ENCODE assay signal across 10 mouse cellular contexts in the genomic region with DNA sequence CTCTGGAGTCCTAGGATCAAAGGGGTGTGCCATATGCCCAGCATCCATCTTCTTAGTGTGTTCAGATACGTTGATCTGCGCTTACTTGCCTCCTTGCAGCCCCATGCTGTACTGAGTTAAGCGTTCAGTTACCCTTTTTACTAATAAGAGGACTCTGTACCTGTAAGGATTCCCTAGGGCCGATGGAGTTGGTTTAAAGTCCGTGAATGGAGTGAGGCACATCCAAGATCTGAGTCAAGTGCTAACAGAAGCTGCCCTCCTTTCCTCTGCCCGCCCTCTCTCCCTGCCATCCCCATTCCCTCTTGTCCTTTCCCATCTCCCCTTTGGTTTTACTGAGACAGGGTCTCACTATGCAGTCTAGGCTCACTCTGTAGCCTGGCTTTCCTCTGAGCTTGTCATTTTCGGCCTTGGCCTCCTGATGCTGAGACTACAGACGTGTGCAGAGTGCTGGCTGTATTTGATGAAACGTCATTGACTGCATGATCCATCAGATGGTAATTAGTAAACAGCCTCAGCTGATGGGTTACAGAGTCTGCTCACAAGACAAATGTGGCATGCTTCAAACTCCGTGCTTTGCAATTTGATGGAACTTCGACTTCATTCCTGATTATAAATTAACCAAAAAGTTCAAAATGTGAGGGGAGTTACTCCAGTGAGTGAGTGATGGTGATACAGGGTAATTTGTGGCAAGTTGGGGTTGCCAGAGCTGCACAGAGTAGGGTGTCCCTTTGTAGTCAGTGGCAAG.
"Had no signal": no experiment of that assay in that cellular context is flagged by ENCODE, and none has a peak within 500 bp of the region (broad histone marks: within the 10 kb centered on the region; RNA-seq: fewer than 3 reads in every experiment).

No protein-coding gene starts in this region.

- H3K36me3 ChIP-seq: limb, embryonic 13.5 days; midbrain, embryonic 13.5 days; neural tube, embryonic 15.5 days had no signal

- H3K9me3 ChIP-seq: limb, embryonic 13.5 days; midbrain, embryonic 13.5 days; neural tube, embryonic 15.5 days had no signal

- DNase-seq: left cerebral cortex, postnatal 4 days; lung, adult 18-20 months; thymus, postnatal 4 days had no signal

- H3K4me1 ChIP-seq: limb, embryonic 13.5 days had no signal

- H3K27ac ChIP-seq: limb, embryonic 13.5 days; liver, embryonic 14.5 days; midbrain, embryonic 13.5 days; neural tube, embryonic 15.5 days; stomach, postnatal 0 days had no signal

- H3K9ac ChIP-seq: limb, embryonic 13.5 days; liver, embryonic 14.5 days; midbrain, embryonic 13.5 days; neural tube, embryonic 15.5 days had no signal

- H3K27me3 ChIP-seq: neural tube, embryonic 15.5 days had no signal

- H3K4me2 ChIP-seq: limb, embryonic 13.5 days; midbrain, embryonic 13.5 days; neural tube, embryonic 15.5 days had no signal

- H3K4me3 ChIP-seq: limb, embryonic 13.5 days; midbrain, embryonic 13.5 days; myocyte; neural tube, embryonic 15.5 days had no signal

- ATAC-seq: intestine, embryonic 16.5 days; midbrain, embryonic 13.5 days had no signal
